Mouse (Mus musculus): ENCODE results near the gene Rundc3a.
A peak's percentile ranks its signal among the peaks of the same experiment; 100 is the strongest.

Gene Rundc3a

DNA sequence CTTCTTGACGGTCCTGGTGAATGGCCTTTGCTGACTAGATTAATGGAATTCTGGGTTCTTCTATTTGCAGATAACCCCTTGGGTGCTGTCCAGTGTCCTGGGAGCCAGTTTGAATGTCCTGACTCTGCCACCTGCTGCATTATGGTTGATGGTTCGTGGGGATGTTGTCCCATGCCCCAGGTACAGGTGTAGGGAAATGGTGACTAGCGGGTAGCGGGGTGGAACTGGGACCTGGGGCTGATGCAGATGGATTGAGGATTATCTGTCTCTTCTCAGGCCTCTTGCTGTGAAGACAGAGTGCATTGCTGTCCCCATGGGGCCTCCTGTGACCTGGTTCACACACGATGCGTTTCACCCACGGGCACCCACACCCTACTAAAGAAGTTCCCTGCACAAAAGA, 40.7 kb downstream of the Rundc3a start:
- no peak for DNase-seq (ENCODE audit: low read depth, low spot score)

DNA sequence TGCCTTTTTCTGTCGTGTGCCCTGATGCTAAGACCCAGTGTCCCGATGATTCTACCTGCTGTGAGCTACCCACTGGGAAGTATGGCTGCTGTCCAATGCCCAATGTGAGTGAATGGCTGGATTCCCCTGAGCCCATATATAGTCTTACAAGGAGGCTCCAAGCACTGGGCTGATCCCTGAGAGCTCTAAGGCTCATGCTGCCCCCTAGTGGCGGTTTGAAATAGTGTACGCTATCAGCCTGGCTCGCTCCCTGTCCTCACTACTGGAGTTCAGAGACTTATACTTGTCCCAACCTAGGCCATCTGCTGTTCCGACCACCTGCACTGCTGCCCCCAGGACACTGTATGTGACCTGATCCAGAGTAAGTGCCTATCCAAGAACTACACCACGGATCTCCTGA, 41.2 kb downstream of the Rundc3a start:
- peak; percentile 86 for DNase-seq (ENCODE audit: low read depth, low spot score)

DNA sequence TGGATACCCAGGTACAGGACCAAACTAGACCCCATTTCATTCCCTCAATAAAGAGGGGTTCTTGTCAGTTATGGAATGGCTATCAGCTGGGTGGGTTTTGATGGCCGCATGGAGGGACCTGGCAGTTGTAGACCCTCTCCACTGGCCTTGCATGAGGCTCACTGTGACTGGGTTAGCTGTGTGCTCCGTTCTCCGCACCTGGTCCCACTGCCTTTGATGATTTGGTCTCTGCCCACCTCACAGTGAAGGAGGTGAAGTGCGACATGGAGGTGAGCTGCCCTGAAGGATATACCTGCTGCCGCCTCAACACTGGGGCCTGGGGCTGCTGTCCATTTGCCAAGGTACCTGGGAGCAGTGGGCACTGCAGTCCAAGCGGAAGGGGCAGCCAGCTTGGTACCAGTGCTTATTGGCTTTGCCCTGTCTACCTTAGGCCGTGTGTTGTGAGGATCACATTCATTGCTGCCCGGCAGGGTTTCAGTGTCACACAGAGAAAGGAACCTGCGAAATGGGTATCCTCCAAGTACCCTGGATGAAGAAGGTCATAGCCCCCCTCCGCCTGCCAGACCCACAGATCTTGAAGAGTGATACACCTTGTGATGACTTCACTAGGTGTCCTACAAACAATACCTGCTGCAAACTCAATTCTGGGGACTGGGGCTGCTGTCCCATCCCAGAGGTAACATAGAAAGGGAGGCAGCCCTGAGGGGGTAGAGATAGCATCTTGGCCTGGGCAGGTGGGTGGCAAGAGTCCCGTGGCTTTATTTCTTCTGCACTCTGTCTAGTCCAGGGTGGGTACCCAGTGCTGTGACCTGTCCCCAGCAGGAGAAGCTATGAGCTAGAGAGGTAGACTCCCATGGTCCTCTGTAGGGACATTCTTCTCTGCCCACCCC, 41.9 kb downstream of the Rundc3a start:
- DNase-seq (ENCODE audit: low read depth, low spot score): no peak

DNA sequence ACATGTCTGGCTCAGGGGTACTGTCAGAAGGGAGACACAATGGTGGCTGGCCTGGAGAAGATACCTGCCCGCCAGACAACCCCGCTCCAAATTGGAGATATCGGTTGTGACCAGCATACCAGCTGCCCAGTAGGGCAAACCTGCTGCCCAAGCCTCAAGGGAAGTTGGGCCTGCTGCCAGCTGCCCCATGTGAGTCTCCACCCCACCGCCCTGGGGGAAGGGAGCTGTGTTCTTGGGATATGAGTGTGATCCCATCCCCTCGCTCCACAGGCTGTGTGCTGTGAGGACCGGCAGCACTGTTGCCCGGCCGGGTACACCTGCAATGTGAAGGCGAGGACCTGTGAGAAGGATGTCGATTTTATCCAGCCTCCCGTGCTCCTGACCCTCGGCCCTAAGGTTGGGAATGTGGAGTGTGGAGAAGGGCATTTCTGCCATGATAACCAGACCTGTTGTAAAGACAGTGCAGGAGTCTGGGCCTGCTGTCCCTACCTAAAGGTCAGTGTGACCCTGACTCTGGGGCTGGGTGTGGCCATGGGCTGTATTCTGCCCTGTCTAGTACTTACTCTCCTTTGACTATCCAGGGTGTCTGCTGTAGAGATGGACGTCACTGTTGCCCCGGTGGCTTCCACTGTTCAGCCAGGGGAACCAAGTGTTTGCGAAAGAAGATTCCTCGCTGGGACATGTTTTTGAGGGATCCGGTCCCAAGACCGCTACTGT, 42.7 kb downstream of the Rundc3a start:
- no peak for DNase-seq (ENCODE audit: low read depth, low spot score)

DNA sequence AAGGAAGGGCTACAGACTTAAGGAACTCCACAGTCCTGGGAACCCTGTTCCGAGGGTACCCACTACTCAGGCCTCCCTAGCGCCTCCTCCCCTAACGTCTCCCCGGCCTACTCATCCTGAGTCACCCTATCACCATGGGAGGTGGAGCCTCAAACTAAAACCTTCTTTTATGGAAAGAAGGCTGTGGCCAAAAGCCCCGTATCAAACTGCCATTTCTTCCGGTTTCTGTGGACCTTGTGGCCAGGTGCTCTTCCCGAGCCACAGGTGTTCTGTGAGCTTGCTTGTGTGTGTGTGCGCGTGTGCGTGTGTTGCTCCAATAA, 43.2 kb downstream of the Rundc3a start:
- no peak for DNase-seq (ENCODE audit: low read depth, low spot score)

DNA sequence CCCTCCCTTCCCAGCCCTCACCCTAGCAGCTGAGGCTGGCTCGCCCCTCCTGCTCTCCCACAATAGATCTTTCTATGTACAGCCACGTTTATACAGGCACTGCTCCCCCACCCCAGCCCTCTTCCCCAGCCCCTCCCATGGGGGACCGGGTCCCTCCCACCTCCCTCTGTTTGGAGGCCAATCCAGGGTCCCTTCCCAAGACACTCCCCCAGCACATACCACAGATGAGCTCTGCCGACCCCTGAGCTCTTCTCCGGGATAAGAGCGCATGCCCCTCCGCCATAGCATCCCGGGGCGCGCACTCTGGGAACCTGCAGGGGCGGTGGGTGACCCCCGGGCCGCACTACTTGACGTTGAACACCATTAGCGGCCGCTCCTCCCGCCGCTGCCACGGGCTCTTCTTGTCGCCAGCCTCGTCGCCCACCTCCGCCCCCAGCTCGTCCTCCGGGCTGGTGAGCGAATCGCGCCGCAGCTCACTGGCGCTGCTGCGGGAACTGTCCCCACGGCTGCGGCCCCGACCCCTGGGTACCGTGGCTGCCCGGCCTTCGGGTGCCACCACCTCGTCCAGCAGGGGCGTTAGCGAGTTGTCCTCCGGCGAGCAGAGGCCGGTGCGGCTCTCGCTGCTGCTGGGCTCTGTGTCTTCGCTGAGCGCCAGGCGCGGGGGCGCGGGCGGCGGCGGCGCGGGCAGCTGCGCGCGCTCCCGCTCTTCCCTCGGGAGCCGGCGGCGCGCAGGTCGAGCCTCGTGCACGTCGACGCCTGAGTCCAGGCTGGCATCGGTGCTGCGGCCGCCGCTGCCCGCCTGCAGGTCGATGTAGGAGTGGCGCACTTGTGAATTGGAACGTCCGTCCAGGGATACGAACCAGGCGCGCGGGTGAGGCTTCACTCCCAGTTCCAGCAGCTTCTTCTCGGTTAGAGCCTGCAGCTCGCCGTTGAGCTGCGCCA, 44.2 kb downstream of the Rundc3a start:
- peak; percentile 61 for DNase-seq (ENCODE audit: low read depth, low spot score)

DNA sequence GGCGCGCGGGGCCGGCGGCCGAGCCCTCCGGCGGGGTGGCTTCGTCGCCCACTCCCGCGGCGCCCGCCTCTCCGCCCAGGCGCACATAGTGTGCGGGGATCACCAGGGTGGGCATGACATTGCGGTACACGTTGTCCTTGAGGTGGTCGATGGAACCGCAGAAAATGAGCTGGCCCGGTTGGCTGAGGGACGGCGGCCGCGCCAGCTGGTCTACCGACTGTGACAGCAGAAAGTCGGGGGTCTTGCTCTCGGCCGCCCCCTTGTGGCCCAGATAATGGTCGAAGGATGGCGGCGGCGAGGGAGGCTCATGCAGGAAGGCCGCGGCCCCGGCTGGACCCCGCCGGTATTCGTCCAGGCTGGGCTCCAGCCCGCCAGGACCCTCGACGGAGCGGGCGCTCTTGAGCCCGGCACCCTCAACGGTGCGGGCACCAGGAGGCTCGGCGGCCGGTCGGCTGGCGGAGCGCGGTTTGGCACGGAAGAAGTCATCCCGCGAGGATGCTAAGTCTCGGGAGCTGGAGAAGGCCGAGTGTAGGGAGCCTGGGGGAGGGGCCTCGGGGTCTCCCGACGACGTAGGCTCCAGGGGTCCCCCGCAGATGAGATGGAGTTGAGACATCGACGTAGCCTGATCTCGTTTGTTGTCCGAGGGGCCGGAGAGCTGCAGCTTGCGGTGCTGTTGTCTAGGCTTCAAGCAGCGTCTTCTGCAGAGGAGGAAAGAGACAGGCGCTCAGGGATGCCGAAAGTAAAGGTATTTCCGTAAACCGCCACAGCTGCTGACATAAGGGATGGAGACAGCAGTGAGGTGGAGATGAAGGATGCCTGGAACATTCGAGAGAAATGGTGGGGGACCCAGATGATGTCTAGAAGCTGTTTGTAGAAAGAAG, 45.2 kb downstream of the Rundc3a start:
- DNase-seq (ENCODE audit: low read depth, low spot score): peak; percentile 75

DNA sequence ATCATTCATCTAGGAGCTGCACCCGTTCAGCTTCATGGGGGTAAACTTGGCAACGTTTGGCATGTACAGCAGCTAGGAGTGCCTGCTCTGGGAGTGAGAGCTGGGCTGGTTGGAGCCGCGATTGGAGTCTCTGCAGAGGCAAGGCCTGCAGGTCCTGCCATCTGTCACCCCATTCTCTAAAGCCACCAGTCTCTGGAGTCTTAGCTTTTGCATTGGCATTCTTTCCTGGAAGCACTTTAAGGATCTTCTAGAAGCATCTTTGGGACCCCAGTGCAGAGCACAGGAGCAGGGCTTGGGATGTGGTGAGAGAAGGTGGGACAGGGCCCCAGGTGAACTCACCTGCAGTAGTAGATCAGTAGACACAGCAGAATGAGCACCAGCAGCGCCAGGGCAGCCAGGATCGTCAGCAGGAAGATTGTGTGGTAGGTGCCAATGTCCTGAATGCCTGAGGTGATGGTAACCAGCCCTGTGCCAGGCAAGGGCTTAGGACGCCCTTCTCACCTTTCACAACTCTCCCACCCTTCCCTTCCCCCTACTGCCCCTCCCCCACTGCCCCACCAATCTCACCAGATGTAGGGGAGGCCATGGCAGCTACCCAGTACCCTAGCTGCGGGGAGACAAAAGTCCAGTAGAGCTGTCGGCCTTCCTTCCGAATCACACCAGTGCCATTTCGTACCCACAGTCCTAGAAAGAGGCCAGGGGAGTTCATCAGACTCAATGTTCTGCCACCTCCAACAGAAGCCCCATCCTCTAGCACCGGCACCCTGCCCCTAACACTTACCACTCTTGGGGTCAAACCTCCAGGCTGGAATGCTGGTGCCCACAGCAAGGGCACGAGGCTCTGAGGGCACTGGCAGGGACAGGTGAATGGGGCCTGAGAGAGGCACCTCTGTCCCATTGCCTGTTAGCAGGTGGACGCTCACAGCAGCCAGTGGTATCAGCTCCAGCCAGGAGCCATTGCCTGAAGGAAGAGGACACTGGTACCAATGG, 46.2 kb downstream of the Rundc3a start:
- no peak for DNase-seq (ENCODE audit: low read depth, low spot score)

DNA sequence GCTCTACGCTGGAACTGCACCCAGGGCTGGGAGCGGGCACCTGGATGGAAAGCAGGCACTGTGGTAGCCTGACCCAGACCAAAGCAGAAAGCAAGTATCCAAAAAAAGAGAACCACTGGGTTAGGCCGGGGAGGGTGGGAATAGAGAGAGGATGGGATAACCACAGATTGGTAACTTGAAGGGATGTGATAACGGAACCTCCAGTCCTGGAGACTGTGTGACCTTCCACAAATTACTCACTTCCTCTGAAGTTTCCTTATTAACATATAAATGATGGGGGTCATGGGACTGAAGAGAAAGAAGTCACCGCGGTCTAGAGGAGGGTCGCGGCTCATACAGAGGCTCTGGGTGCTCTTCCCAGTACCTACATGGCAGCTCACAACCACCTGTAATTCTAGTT, 47.1 kb downstream of the Rundc3a start:
- no peak for DNase-seq (ENCODE audit: low read depth, low spot score)

DNA sequence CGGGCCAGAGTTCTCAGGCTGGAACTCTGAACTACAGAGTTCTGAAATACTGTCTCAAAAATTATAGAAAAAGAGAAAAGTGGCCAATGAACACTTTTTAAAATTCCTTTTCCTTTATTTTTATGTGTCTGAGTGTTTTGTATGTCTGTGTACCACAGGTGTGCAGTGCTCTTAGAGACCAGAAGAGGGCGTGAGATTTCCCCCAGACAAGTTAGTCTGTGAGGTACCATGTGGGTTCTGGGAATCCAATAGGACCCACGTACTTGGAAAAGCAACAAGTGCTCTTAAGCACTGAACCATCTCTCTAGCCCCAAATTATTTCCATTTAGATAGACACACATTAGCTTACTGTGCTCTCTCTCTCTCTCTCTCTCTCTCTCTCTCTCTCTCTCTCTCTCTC, 48.2 kb downstream of the Rundc3a start:
- no peak for DNase-seq (ENCODE audit: low read depth, low spot score)

DNA sequence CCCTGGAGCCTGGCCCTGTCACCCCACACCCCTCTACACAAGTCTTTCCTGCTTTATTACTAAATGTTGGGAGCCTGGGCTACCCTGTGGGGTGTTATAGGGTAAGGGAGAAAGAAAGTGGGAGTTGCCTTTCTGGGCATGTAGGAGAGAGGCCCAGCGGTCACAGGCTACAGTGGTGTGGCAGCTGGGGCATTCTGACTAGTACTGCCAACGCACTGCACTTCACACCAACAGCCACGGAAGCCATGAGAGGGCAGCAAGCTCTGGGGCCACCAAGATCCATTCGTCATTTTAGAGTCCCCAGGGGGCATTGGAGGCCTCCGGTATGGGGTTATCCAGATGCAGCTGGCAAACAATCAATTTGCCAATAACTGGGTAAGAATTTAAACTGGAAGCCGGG, 48.9 kb downstream of the Rundc3a start:
- no peak for DNase-seq (ENCODE audit: low read depth, low spot score)

DNA sequence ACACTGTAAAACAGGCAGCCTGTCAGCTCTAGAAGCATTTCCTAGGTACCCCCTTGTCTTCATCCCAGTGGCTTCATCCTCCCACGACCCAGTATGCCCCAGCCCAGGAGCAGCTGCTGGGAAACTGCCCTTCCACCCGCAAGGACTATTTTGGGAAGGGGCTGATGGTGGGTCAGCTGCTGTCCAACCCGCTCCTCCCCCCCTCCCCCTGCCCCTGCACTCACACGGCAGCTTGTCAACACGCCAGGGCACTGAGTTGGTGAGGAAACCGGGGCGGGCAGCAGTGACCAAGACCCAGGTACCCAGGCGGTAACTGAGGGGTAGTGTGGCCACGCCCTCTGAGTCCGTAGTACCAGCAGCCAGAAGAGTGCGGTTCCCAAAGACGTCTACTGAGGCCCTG, 50.5 kb downstream of the Rundc3a start:
- no peak for DNase-seq (ENCODE audit: low read depth, low spot score)

DNA sequence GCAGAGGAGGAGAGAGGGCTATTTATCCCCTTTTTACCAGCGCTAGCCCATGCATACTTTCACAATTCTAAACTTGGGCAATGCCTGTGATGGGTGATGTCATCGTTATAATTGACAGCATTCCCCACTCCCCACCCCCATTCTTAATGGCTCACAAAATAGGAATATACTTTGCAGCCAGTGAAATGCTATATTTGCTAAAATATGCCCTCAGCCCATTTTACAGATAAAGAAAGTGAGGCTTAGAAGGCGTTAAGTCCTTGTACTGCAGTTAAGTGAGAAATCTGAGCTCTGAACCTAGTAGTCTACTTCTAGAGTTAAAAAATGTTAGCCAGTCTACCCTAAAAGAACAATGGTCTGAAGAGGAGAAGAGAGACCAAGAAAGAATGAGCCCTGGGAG, 51.1 kb downstream of the Rundc3a start:
- no peak for DNase-seq (ENCODE audit: low read depth, low spot score)

DNA sequence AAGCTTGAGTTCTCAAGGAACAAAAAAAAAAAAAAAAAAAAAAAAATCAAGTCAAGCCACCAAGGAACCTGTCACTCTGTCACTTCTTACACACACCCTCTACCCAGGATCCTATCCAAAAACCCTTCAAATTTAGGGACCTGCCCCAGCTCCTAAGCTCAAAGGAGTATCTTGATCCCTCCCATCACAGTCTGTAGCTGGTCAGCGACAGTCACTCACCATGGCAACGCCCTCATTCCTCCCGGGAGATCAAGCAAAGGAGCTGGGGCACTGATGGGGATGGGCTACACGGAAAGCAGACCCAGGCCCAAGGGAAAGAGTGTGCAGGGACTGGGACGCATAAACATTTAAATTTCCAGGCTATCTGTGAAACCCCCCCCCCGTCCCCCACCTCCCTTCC, 51.6 kb downstream of the Rundc3a start:
- no peak for DNase-seq (ENCODE audit: low read depth, low spot score)

DNA sequence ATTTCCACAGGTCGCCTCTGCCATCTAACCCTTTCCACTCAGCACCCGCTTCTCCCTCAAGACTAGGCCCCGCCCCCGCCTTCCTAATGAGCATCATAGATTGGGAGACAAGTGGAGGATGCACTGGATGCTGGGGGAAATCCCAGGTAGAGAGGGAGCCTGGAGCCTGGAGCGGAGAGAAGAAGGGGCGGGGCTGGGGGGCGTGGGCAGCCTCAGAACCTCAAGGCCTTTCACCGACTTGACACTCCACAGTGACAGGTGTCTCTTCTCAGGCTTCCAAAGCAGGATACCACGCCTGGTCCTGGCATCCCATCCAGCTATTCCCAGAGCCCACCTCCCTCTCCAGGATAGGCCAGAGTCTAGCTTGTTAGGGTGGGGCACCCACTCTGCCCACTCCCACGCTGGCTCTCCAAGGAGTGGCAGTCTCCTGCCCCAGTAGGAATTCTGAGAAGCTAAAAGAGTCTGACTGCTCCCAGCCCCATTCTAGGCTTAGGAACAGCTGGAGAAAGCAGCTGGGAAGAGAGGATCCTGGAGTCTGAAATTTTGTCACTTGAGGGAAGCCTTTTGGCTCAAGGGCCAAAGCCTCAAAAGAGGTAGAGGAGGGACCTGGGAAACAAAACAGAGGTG, 52.2 kb downstream of the Rundc3a start:
- no peak for DNase-seq (ENCODE audit: low read depth, low spot score)

DNA sequence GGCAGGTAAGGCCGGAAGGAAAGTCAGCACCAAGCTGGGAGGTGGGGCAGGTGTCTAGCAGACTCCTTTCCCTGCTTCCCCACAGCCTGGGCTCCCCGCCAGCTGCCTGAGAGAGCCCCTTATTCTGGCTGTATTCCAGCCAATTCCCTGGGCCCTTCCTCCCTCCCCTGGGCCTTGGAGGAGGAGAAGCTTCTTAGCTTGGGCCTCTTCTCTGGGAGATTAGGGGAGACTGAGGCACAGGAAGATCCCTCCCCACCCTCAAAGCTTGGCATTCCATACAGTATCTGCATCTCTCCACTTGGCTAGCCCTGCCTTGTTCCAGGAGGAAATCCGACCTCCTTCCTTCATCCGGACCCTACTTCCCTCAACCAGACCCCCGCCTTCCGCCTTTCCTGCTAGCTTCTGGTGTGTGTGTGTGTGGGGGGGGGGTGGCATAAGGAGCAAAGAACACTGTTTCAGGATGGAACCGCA, 52.7 kb downstream of the Rundc3a start:
- no peak for DNase-seq (ENCODE audit: low read depth, low spot score)

DNA sequence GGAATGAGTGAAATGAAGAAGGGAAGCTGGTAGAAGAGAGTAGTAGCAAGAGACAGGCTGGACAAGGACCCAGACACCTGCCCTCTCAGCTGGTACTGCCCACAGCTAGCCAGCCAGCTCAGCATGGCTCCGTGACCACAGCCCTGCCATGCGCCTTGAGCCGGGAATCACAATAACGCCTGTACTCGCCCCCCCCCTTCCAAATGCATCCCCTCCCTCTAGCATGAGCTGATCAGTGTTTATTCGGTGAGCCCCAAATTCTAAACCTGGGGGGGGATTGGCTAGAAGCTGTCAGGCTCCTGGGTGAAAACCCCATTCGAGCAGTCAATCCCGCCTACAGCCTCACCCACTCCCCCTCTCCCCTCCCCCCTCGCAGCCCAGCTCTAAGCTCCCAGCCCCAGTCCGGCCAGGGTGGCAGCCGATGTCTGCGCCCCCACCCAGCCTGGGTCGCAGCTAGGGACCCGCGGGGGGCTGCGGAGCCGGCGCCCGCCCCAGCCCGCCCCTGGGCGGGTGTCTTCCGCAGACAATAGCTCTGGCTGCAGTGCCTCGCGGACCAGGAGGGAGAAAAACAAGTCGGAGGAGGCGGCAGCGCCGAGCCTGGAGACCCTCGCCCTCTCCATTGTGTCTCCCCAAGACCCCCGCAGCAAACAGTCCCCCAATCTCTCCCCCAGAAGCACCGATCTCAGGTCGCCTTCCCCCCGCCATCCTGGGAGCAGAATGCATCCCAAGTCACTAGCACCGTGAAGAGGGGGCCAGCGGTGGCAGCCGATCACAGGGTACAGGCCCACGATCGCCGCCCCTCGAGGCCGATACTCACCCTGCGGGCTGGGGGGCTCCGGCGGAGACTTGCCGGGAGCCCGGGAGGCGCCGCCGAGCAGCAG, 53.6 kb downstream of the Rundc3a start:
- DNase-seq (ENCODE audit: low read depth, low spot score): no peak

DNA sequence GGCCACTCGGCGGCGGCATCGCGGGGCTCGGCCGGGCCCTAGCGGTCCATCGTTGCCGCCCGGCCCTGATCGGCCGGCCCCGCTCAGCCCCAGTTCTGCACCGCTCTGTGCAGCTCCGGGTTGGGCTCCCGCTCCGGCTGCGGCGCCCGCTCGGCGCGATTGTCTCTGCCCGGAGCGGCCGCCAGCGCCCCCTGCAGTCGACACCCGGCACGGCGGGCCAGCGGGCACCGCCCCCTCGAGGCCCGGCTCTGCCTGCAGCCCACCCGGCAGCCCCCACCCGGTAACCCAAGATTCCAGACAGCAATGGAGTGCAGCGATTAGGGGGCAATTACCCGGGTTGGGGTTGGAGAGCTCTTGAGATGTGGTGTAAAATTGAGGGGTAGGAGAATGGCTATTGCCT, 54.3 kb downstream of the Rundc3a start, which contains the start of gene Fam171a2:
Gene Fam171a2, minus strand, starts transcription at position 186 of the 400 bp plus-strand sequence.
- DNase-seq (ENCODE audit: low read depth, low spot score): no peak
